Mouse (Mus musculus): ENCODE measurements around the gene Kirrel3. TPM values are rescaled to one million over a fixed set of nuclear protein-coding genes. Genes with fewer than 3 reads are reported as not detected.

Kirrel3 gene
- total RNA-seq, 2 experiments from 2014 or later: 0.43 to 0.73 TPM

GRCm38 (mm10) chr9:34942122-34942831 is 456.6 kb downstream of the Kirrel3 start:
- DNase-seq (ENCODE audit: low spot score): no peak

DNA sequence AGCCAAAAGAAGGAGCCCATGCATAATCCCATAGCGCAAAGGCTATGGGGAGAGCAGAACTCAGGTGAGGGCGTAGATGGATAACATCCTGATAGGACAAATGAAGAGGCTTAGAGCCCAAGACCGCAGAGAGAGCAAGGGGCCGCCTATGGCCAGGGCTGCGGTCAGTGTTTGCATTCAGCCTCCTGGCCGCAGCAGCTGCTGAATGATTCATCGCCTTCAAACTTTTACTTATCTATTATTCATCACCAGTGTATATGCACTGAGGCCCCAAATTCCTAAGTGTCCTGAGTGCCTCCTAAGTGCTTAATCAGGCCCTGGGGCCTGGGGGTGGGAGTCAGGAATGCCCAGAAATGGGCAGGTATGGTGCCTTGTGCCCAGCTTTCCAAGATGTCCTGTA is 457.3 kb downstream of the Kirrel3 start:
- no peak for DNase-seq (ENCODE audit: low spot score)

DNA sequence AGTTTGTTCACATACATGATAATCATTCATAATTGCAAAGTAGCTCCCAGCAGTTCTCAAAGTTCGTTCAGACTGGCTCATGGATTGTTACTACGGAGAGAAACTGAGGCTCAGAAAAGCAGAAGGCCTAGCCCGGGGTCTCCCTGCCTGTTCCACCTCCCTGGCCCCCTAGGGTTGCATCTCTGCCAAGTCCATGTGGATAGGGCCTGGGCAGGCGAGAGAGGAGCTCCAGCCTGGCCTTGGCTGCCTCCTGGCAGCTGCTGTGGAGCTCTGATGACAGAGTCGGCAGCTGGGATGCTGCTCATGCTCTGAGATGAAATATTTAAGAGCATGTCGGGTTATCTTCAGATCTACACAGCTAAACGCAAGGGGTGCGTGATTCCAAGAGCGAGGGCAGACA is 459.6 kb downstream of the Kirrel3 start:
- no peak for DNase-seq (ENCODE audit: low spot score)

GRCm38 (mm10) chr9:34947258-34947657 is 461.6 kb downstream of the Kirrel3 start:
- DNase-seq (ENCODE audit: low spot score): no peak

DNA sequence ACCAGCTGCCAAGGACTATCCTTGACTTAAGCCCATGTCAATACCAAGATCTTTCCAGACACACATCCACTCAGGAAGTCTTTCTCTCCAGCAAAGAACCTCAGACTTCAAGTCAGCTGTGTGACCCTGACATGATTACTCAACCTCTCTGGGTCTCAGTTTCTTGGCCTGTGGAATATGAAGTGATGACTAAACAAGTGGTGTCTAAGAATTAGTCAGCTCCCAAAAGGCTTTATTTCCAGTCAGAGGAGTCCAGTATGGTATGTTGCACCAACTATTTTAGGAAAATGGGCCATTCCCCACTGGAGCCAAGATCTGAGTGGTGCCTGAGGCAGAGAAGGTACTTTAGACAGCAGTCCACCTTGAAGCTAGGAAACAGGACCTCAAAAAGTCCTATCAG is 462.0 kb downstream of the Kirrel3 start:
- DNase-seq (ENCODE audit: low spot score): no peak

GRCm38 (mm10) chr9:34953420-34953819 is 467.7 kb downstream of the Kirrel3 start:
- DNase-seq (ENCODE audit: low spot score): peak; percentile 18

- DNase-seq (ENCODE audit: low spot score): peak; percentile 15
Observed at GRCm38 (mm10) chr9:34954212-34954611, 468.5 kb downstream of the Kirrel3 start.

- no peak for DNase-seq (ENCODE audit: low spot score)
Observed at GRCm38 (mm10) chr9:34956512-34956911, 470.8 kb downstream of the Kirrel3 start.

DNA sequence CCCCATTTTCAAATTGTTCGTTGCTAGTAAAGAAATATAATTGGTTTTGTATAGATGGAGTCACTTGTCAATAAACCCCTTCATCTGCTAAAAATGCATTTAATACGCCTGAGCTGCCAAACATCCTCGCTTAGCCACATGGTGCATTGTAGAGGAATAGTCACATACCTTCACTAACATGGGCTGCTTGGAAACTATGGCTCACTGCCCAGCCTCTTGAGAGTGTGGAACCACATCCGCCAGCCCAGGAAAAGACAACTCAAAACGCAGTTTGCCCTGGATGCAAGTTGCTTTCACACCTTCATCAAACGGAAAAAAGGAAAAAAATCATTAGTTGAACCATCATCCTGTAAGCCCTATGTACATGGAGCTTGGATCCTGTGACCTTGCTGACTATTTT is 472.0 kb downstream of the Kirrel3 start:
- no peak for DNase-seq (ENCODE audit: low spot score)

- no peak for DNase-seq (ENCODE audit: low spot score)
Observed at GRCm38 (mm10) chr9:34958183-34958830, 472.6 kb downstream of the Kirrel3 start.

DNA sequence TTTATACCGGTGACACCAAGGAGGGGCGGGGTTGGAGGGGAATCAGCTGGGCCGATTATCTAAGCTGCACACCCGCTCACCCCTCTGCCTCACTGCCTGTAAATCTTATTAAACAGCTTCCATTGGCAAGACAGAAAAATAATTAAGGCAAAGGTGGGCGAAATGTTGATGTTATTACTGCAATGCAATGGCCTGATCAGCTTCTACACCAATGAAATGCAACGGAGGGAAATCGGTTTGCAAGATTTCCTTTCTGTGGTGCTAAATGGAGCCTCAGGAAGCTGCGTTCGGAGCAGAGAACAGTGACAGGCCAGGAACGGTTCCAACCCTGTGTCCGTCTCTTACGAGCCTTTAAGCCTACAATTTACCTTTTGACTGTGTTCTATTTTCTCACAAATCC is 475.0 kb downstream of the Kirrel3 start:
- DNase-seq (ENCODE audit: low spot score): no peak

- no peak for DNase-seq (ENCODE audit: low spot score)
Observed at GRCm38 (mm10) chr9:34961171-34961570, 475.5 kb downstream of the Kirrel3 start.

DNA sequence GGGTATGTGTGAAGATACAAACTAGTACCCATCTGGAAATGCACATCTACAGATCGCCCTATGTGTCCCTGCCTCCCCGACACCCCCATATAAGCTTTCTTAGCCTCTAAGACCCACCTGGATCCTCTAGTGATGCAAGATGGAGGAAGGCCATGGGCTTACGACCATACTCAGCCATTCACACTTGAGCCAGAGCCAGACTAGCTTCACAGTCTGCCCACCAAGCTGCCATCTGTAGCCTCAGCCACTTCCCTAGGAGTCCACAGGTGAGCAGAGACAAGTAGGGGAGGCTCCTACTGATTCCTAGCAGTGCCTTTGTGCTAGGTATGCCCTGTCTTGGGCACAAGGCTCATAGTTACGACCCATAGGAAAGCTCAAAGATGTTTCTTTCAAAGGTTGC is 476.6 kb downstream of the Kirrel3 start:
- no peak for DNase-seq (ENCODE audit: low spot score)

DNA sequence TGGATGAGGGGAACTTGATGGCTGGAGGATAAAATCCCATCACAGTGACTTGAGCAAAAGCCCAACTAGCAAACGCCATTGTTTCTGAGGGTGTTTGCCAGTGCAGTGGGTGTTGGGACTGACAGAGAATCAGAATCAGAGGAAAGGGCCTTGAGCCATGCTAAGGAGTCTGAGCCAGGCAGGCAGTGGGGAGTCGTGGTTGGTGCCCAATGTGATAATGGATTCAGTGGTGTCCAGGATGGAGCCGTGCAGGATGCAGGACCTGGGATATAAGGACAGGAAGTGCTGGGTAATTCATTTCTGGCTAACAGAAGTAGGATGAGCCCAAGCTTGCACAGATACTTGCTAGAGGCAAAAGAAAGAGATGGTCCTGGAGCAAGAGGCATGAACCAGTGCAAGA is 477.9 kb downstream of the Kirrel3 start:
- DNase-seq (ENCODE audit: low spot score): no peak

DNA sequence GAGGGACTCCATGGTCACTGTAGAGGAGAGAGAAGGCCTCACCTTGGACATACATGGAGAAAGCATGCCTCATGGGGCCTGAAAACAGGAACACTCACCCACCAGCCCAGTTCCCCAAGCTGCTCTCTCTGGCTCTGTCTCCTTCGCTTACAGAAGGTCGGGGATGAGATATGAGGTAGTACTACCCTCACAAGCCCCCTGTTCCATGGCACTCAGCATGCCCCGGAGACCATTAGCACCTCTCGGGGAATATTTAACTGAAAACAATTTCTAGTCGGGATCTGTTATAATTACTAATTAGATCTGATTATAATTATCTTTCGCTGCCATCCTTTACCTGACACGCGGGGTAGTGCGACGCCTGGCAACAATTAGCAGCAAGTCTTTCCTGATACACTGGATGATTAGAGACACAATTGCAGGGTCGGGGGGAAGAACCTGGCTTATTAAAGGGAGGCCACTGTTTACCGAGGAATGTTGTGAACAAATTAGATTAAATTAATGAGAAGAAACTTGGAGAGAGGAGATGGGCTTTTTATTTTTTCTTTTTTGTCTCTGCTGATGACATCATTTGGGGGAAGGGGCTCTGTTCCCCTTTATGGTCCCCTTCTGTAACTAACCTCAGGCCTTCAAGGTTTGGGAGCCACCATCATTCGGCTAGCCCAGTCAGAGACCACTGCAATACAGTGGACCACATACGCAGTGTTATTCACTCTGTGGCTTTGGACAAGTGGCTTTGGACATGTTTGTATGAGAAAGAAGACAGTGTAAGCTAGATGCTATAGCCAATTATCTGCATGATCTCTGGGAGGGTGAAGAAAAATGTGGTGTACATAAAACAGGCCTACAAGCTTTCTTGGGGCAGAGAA is 478.7 kb downstream of the Kirrel3 start:
- no peak for DNase-seq (ENCODE audit: low spot score)

GRCm38 (mm10) chr9:34965041-34965415 is 479.3 kb downstream of the Kirrel3 start:
- no peak for DNase-seq (ENCODE audit: low spot score)

GRCm38 (mm10) chr9:34967772-34968171 is 482.1 kb downstream of the Kirrel3 start:
- DNase-seq (ENCODE audit: low spot score): no peak

DNA sequence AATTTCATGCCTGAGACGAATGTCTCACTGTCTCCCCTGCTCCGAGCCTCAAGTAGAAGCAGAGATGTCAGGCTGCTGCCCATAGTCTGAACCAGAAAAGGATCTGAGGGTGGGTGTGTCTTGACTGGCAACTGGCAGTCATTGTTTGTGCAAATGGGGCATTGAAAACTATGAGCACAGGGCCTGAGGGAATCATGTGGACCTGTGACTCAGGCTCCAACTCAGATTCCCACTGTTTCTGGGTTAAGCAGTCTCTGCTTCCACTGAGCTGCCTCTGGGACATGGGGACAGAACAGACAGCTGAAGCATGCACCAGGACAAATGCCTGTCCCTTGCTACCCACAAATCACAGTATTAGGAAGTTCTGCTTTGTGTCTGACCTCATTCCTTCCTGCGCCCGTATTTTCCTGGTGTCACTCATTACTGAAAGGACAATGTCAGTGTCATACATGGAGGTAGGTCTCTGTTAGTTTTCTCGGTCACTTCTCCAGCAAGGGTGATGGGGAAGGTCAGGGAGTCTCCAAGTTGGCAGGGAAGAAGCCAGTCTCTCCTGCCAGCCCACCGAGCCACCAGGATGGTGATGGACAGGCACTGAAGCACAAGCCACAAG is 484.3 kb downstream of the Kirrel3 start:
- DNase-seq (ENCODE audit: low spot score): no peak

- no peak for DNase-seq (ENCODE audit: low spot score)
Observed at GRCm38 (mm10) chr9:34974326-34974725, 488.6 kb downstream of the Kirrel3 start.

DNA sequence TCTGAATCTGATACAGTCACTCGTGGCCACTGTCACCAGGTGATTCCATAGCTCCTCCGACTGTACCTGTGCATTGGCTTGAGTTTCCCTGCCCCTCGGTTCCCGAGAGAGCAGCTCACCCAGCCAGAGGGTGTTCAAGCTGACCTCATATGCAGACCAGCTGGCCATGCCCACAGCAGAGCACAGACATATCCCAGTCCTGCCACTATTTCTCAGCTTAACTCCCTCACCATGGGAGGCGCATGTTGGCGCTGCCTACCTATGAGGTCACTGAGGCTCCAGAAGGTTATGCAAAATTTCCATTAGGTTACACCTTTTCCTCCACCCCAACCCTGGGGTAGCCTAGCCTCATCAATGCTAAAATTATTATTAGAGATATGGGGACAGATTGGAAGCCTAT is 489.6 kb downstream of the Kirrel3 start:
- DNase-seq (ENCODE audit: low spot score): no peak

DNA sequence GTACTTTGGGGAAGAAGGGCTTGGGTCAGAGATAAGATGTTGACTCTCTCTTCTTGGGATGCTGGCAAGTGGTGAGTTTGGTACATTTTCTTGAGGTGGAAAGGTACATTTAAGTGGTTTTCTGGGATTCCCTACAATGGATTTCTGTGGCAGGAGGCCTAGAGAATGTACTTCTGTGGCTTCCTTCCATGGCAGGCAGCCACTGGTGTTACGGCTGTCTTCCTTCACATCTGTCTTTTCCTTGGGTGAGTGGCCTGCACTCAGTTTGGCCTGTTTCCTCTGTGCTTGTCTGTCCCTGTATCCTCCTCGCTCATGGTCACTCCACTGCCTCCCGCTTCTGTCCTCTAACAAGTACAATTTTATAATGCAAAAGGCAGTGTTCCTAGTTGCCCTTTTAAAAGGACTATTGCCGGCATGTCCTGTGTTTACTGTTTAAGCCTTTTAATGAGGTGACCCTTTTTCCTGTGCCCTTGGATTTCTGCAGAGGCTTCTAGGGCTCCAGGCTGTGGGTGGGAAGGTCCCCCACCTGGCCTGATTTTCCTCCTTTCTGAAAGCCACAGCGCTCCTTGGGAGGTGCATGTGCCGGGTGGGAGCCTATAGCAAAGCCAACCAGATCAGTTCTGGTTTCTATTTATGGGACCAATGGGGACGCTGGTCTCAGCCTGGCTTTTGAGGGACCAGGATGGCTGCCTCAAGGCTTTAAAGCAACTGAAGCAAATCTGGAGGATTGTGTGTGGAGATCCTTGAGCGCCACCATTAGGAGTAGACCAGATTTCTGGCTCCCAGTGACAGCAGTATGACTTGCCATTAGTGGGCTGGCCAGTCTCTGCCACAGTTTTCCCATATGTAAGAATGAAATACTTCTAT is 491.1 kb downstream of the Kirrel3 start:
- DNase-seq (ENCODE audit: low spot score): no peak

All from gastrocnemius, adult 18-20 months (tissue).